Mouse (Mus musculus): Measurements from ENCODE around the gene Alpi. TPM values are rescaled to one million over a fixed set of nuclear protein-coding genes. Genes with fewer than 3 reads are reported as not detected.

Gene Alpi
- polyA plus RNA-seq, 1 experiment from 2014 or later: not detected

DNA sequence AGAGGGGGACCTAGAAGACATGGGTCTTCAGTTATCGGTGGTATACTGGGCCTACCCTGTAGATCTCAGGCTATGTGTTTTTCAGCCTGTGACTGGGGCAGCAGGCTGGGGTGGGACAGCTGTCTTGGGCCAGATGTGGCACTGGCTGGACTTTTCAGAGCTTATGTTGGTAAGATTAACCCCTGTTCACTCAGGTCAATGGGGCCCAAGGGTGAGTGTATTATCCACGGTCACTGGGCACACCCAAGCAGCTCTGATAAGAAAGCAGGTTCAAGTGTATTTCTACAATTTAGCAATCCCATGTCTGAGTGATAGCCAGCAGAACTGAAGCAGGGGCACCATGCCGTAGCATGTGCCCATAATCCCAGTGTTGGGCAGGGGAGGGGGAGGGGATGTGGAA lies 708 bp upstream of the Alpi start:
- no peaks in the 10 kb centered on the region for H3K9me3 ChIP-seq (replicated peaks)
- no peak overlapping the region for H3K27ac ChIP-seq
- no peak for DNase-seq (ENCODE audit: low spot score)
- no peak overlapping the region for H3K4me3 ChIP-seq
- H3K27me3 ChIP-seq (ENCODE audit: low read depth, poor library complexity, severe bottlenecking): peaks cover 36% of the 10 kb centered on the region
- no peaks in the 10 kb centered on the region for H3K36me3 ChIP-seq
- no peaks in the 10 kb centered on the region; the same call in 1 of the 2 replicates for H3K4me1 ChIP-seq
- WGBS: 92% methylated on average over 3 of the region's 3 CpGs

- no peaks in the 10 kb centered on the region for H3K9me3 ChIP-seq (replicated peaks)
- peak; percentile 87 for DNase-seq (ENCODE audit: low spot score)
- H3K27me3 ChIP-seq (ENCODE audit: low read depth, poor library complexity, severe bottlenecking): peaks cover 39% of the 10 kb centered on the region
- H3K4me3 ChIP-seq: peak overlapping the region; percentile 14; the same call in 1 of the 2 replicates
- H3K36me3 ChIP-seq: no peaks in the 10 kb centered on the region
- H3K27ac ChIP-seq: peak overlapping the region; percentile 57; the same call in 1 of the 2 replicates
- no peaks in the 10 kb centered on the region; the same call in 1 of the 2 replicates for H3K4me1 ChIP-seq
- 12% methylated on average over 30 of the region's 30 CpGs for WGBS
Observed at GRCm38 (mm10) chr1:87098358-87098975, 2.9 kb downstream of the Alpi start.

GRCm38 (mm10) chr1:87095642-87096041 lies 5.8 kb downstream of the Alpi start:
- H3K27ac ChIP-seq: no peak overlapping the region
- peaks cover 39% of the 10 kb centered on the region for H3K27me3 ChIP-seq (ENCODE audit: low read depth, poor library complexity, severe bottlenecking)
- H3K9me3 ChIP-seq (replicated peaks): no peaks in the 10 kb centered on the region
- no peaks in the 10 kb centered on the region; the same call in 1 of the 2 replicates for H3K4me1 ChIP-seq
- no peak for DNase-seq (ENCODE audit: low spot score)
- WGBS: 87% methylated on average over 8 of the region's 8 CpGs
- no peaks in the 10 kb centered on the region for H3K36me3 ChIP-seq
- H3K4me3 ChIP-seq: no peak overlapping the region

DNA sequence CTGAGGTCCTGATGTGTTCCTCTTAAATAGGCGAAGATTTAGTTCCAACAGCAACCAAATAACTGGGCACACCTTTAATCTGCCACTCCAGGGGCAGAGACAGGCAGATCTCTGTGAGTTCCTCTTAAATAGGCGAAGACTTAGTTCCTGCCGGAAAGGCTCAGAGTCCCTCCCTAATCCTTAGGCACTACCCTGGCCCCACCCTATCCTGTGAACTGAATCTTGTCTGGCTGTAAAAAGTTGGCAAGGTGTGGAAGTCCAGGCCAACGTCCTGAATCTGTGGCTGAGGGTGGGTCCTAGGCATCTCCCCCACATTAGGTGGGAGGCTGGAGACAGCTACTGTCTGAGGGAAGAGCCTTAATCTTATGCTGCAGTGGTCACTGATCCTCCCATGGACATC lies 11.6 kb downstream of the Alpi start, which contains the start of gene Alppl2:
TSS of gene Alppl2 (minus strand) at position 101 of the 400 bp plus-strand sequence.
- no peak within 1 kb of the TSS for H3K27ac ChIP-seq
- H3K9me3 ChIP-seq (replicated peaks): no peaks in the 10 kb centered on the region
- no peak for DNase-seq (ENCODE audit: low spot score)
- H3K36me3 ChIP-seq: no peaks in the 10 kb centered on the region
- H3K4me1 ChIP-seq: no peaks in the 10 kb centered on the region
- no peaks in the 10 kb centered on the region for H3K27me3 ChIP-seq (ENCODE audit: low read depth, poor library complexity, severe bottlenecking)
- no peak within 1 kb of the TSS for H3K4me3 ChIP-seq
- WGBS: 93% methylated on average over 4 of the region's 4 CpGs

- no peak for DNase-seq (ENCODE audit: low spot score)
- Histone ChIP-seq H3K27ac (no peak overlapping the region), H3K9me3 (replicated peaks) (no peaks in the 10 kb centered on the region), H3K4me1 (no peaks in the 10 kb centered on the region), H3K27me3 (ENCODE audit: low read depth, poor library complexity, severe bottlenecking) (no peaks in the 10 kb centered on the region), H3K4me3 (no peak overlapping the region), H3K36me3 (no peaks in the 10 kb centered on the region)
- WGBS: 92% methylated on average over 11 of the region's 11 CpGs
Observed at GRCm38 (mm10) chr1:87089251-87089650, 12.2 kb downstream of the Alpi start.

GRCm38 (mm10) chr1:87086964-87087363 lies 14.4 kb downstream of the Alpi start:
- H3K4me3 ChIP-seq: no peak overlapping the region
- no peaks in the 10 kb centered on the region for H3K36me3 ChIP-seq
- H3K9me3 ChIP-seq (replicated peaks): no peaks in the 10 kb centered on the region
- H3K27ac ChIP-seq: no peak overlapping the region
- 77% methylated on average over 17 of the region's 17 CpGs for WGBS
- H3K4me1 ChIP-seq: no peaks in the 10 kb centered on the region
- no peaks in the 10 kb centered on the region for H3K27me3 ChIP-seq (ENCODE audit: low read depth, poor library complexity, severe bottlenecking)
- no peak for DNase-seq (ENCODE audit: low spot score)

GRCm38 (mm10) chr1:87086196-87086595 lies 15.2 kb downstream of the Alpi start:
- Histone ChIP-seq H3K9me3 (replicated peaks) (no peaks in the 10 kb centered on the region), H3K27me3 (ENCODE audit: low read depth, poor library complexity, severe bottlenecking) (no peaks in the 10 kb centered on the region), H3K27ac (no peak overlapping the region), H3K4me1 (no peaks in the 10 kb centered on the region), H3K4me3 (no peak overlapping the region), H3K36me3 (no peaks in the 10 kb centered on the region)
- DNase-seq (ENCODE audit: low spot score): no peak
- 77% methylated on average over 4 of the region's 4 CpGs for WGBS

DNA sequence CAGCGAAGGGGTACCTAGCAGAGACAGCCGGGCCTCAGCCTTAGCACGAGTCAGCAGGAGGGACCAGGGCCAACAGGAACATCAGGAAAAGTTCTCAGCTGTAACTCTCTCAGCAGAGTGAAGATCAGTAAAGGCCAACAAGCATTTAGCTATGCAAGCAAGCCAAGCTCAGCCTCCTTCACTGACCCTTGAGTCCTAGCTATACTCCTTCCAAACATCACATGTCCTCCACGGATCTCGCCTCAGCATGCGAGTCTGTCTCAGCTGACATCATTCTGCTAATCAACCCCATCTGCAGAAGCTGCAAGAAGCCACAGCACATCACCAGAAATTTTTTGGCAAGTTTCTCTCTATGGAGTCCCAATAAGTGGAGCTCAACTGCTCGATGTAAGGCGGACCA lies 27.6 kb downstream of the Alpi start:
- 83% methylated on average over 8 of the region's 8 CpGs for WGBS
- H3K27ac ChIP-seq: no peak overlapping the region
- peaks cover 8% of the 10 kb centered on the region; the same call in 1 of the 2 replicates for H3K4me1 ChIP-seq
- H3K9me3 ChIP-seq (replicated peaks): no peaks in the 10 kb centered on the region
- H3K4me3 ChIP-seq: no peak overlapping the region
- no peaks in the 10 kb centered on the region for H3K27me3 ChIP-seq (ENCODE audit: low read depth, poor library complexity, severe bottlenecking)
- no peak for DNase-seq (ENCODE audit: low spot score)
- no peaks in the 10 kb centered on the region for H3K36me3 ChIP-seq

- H3K27ac ChIP-seq: no peak overlapping the region
- H3K36me3 ChIP-seq: no peaks in the 10 kb centered on the region
- H3K4me1 ChIP-seq: peaks cover 8% of the 10 kb centered on the region
- 57% methylated on average over 16 of the region's 16 CpGs for WGBS
- no peaks in the 10 kb centered on the region for H3K27me3 ChIP-seq (ENCODE audit: low read depth, poor library complexity, severe bottlenecking)
- H3K9me3 ChIP-seq (replicated peaks): no peaks in the 10 kb centered on the region
- DNase-seq (ENCODE audit: low spot score): peak; percentile 49
- H3K4me3 ChIP-seq: no peak overlapping the region
Observed at GRCm38 (mm10) chr1:87070720-87071119, 30.7 kb downstream of the Alpi start.

- no peaks in the 10 kb centered on the region for H3K4me1 ChIP-seq
- DNase-seq (ENCODE audit: low spot score): no peak
- no peaks in the 10 kb centered on the region for H3K9me3 ChIP-seq (replicated peaks)
- no peak overlapping the region for H3K4me3 ChIP-seq
- no peak overlapping the region for H3K27ac ChIP-seq
- no peaks in the 10 kb centered on the region for H3K36me3 ChIP-seq
- no peaks in the 10 kb centered on the region for H3K27me3 ChIP-seq (ENCODE audit: low read depth, poor library complexity, severe bottlenecking)
Observed at GRCm38 (mm10) chr1:87060913-87061312, 40.5 kb downstream of the Alpi start.

- H3K27me3 ChIP-seq (ENCODE audit: low read depth, poor library complexity, severe bottlenecking): no peaks in the 10 kb centered on the region
- WGBS: 87% methylated on average over 8 of the region's 8 CpGs
- H3K4me1 ChIP-seq: no peaks in the 10 kb centered on the region
- H3K36me3 ChIP-seq: no peaks in the 10 kb centered on the region
- no peaks in the 10 kb centered on the region for H3K9me3 ChIP-seq (replicated peaks)
- no peak overlapping the region for H3K27ac ChIP-seq
- no peak for DNase-seq (ENCODE audit: low spot score)
- H3K4me3 ChIP-seq: no peak overlapping the region
Observed at GRCm38 (mm10) chr1:87059042-87059665, 42.3 kb downstream of the Alpi start.

- H3K4me3 ChIP-seq: no peak overlapping the region
- no peaks in the 10 kb centered on the region for H3K36me3 ChIP-seq
- no peaks in the 10 kb centered on the region for H3K4me1 ChIP-seq
- no peak for DNase-seq (ENCODE audit: low spot score)
- no peaks in the 10 kb centered on the region for H3K9me3 ChIP-seq (replicated peaks)
- no peak overlapping the region for H3K27ac ChIP-seq
- 85% methylated on average over 4 of the region's 4 CpGs for WGBS
- no peaks in the 10 kb centered on the region for H3K27me3 ChIP-seq (ENCODE audit: low read depth, poor library complexity, severe bottlenecking)
Observed at GRCm38 (mm10) chr1:87057075-87057474, 44.3 kb downstream of the Alpi start.

- peaks cover 12% of the 10 kb centered on the region; the same call in 1 of the 2 replicates for H3K36me3 ChIP-seq
- WGBS: 89% methylated on average over 4 of the region's 4 CpGs
Observed at GRCm38 (mm10) chr1:87051369-87051768, 50.0 kb downstream of the Alpi start.

More at GRCm38 (mm10) chr1:87051369-87051768, 50.0 kb downstream of the Alpi start:
- no peaks in the 10 kb centered on the region for H3K4me1 ChIP-seq
- DNase-seq (ENCODE audit: low spot score): no peak
- H3K27ac ChIP-seq: no peak overlapping the region
- no peak overlapping the region for H3K4me3 ChIP-seq
- H3K9me3 ChIP-seq (replicated peaks): no peaks in the 10 kb centered on the region
- no peaks in the 10 kb centered on the region for H3K27me3 ChIP-seq (ENCODE audit: low read depth, poor library complexity, severe bottlenecking)
